Mouse (Mus musculus): Measurements from ENCODE around the gene Clcn5.

DNA sequence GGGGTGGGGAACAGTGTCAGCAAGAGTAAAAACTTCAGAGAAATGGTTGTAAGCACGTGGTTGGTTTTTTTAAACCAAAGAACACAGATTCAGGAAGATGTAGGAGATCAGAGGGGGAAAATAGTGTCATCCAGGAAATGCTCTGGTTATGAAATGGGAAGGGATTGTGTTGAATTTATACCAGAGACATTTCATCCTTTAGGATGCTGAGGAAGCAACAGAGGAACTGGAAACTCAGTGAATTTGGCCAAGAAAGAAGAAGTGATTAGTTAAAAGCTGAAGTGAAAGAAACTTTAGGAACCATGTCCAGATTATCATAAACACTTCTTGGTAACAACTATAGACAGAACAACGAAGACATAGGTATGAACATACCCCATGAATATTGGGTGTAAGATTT lies 26.2 kb downstream of the Clcn5 start:
- TF ChIP-seq POLR2A (IDR thresholded peaks at IDR 0.05; ENCODE audit: low read depth, low read length): no peak
- TF ChIP-seq CTCF (IDR thresholded peaks at IDR 0.05; ENCODE audit: extremely low read depth, insufficient read length, insufficient replicate concordance, low read depth, low read length): no peak
